Mouse (Mus musculus): Measurements from ENCODE around the gene 4930548H24Rik. TPM values are rescaled to one million over a fixed set of nuclear protein-coding genes. Genes with fewer than 3 reads are reported as not detected.

Gene 4930548H24Rik
- polyA plus RNA-seq, 1 experiment from 2014 or later: not detected

DNA sequence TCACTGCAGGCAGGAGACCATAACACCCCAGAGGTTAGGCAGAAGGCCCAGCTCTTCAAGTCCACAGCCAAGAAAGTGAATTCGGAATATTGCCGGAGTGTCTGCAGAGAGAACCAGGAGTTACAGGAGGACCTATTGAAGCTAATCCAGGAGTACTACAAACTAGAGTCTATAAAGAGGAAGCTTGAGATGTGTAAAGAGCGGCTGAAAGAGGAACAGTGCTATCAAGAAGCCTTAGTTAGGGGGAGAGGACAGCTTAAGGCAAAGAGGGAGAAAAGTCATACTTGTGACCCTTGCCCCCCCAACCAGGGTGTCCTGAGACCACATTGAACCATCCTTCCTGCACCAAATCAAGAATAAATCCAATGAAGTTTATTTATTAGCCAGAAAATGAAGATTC, 2.3 kb downstream of the 4930548H24Rik start:
- ATAC-seq: no peak
- no peaks in the 10 kb centered on the region for H3K36me3 ChIP-seq (ENCODE audit: control insufficient read depth, insufficient read depth, low read length)
- WGBS: 92% methylated on average over 3 of the region's 3 CpGs
- H3K27ac ChIP-seq (ENCODE audit: low read length): no peak overlapping the region
- H3K9ac ChIP-seq (ENCODE audit: low read depth, low read length): no peak overlapping the region
- no peak overlapping the region for H3K4me3 ChIP-seq (ENCODE audit: low read length)
- H3K4me1 ChIP-seq (ENCODE audit: control insufficient read depth, insufficient read depth, low read length): no peaks in the 10 kb centered on the region
- H3K4me2 ChIP-seq (ENCODE audit: low read depth, low read length): no peak overlapping the region
- no peaks in the 10 kb centered on the region for H3K9me3 ChIP-seq (ENCODE audit: control insufficient read depth, low read length)
- no peaks in the 10 kb centered on the region for H3K27me3 ChIP-seq (replicated peaks; ENCODE audit: control insufficient read depth, insufficient read depth, low read length)

DNA sequence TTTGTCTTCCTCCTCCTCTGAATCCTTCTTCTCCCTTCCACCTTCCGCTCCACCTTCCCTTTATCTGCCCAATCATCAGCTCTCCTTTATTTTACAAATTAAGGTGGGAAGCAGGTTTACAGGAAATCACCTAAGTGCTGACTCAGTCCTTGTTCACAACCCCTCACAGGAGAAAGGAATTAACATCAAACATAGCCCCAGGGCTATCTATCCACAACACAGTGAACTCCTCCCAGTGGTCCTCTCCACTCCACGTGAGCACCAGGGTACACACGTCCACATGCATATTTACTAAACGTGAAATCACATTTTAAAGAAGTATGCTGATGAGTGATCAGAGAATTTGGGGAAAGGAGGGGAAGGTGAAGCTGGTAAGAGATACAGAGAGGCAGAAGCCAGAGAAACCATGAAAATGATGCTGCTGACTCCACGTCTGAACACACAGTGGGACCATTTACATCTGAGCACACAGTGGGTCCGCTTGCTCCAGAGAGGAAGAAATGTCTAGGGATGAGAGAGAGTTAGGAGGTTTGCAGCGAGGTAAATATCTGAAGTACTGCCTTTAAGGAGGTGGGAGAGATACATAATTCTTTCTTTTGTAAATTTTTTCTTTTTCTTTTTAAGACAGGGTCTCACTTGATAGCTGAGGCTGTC, 3.7 kb downstream of the 4930548H24Rik start:
- no peak overlapping the region for H3K9ac ChIP-seq (ENCODE audit: low read depth, low read length)
- no peaks in the 10 kb centered on the region for H3K27me3 ChIP-seq (replicated peaks; ENCODE audit: control insufficient read depth, insufficient read depth, low read length)
- 66% methylated on average over 7 of the region's 7 CpGs for WGBS
- no peak for ATAC-seq
- H3K36me3 ChIP-seq (ENCODE audit: control insufficient read depth, insufficient read depth, low read length): no peaks in the 10 kb centered on the region
- no peak overlapping the region for H3K4me2 ChIP-seq (ENCODE audit: low read depth, low read length)
- H3K4me1 ChIP-seq (ENCODE audit: control insufficient read depth, insufficient read depth, low read length): no peaks in the 10 kb centered on the region
- H3K27ac ChIP-seq (ENCODE audit: low read length): no peak overlapping the region
- no peak overlapping the region for H3K4me3 ChIP-seq (ENCODE audit: low read length)
- H3K9me3 ChIP-seq (ENCODE audit: control insufficient read depth, low read length): no peaks in the 10 kb centered on the region

GRCm38 (mm10) chr5:31492031-31492430, 6.5 kb downstream of the 4930548H24Rik start:
- H3K9me3 ChIP-seq (ENCODE audit: control insufficient read depth, low read length): no peaks in the 10 kb centered on the region
- WGBS: 75% methylated on average over 1 of the region's 1 CpGs
- H3K9ac ChIP-seq (ENCODE audit: low read depth, low read length): no peak overlapping the region
- H3K27me3 ChIP-seq (replicated peaks; ENCODE audit: control insufficient read depth, insufficient read depth, low read length): no peaks in the 10 kb centered on the region
- no peak for ATAC-seq
- no peak overlapping the region for H3K27ac ChIP-seq (ENCODE audit: low read length)
- no peak overlapping the region for H3K4me3 ChIP-seq (ENCODE audit: low read length)
- peaks cover 9% of the 10 kb centered on the region for H3K4me1 ChIP-seq (ENCODE audit: control insufficient read depth, insufficient read depth, low read length)
- H3K4me2 ChIP-seq (ENCODE audit: low read depth, low read length): no peak overlapping the region
- H3K36me3 ChIP-seq (ENCODE audit: control insufficient read depth, insufficient read depth, low read length): peaks cover 5% of the 10 kb centered on the region; the same call in 1 of the 2 replicates

DNA sequence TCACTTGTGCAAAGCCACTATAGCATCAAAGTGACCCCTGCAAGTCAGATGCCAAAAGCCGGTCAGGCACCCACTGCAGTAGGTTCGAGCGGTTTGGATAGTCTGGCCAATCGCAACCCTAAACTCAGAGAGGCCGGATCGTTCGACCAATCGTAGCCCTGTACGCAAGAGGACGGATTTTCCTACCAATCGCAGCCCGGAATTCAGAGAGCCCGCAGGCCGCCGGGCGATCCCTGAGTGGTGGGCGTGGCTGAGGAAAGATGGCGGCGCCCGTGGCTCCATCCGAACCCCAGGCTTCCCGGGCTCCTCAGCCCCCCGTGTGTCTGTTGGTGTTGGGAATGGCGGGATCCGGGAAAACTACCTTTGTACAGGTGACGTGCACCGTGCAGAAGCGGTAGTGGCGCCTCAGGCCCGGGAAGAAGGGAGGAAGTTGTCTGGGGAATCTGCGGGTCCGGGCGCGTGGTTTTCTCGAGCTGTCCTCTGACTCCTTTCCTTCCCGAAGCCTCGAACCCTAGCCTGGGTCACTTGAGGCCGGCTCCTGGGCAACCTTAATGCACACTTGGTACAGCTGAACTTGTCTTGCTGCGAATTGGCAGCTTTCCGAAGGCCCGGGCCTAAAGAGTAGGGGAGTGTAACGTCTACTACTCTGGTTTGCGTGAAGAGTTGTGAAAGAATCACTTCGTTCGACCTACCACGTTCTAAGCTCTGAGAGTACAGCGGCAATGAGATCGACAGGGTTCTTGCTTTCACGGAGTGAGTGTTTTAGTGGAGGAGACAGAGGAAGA, 9.2 kb downstream of the 4930548H24Rik start, which contains the start of gene Gpn1:
Gene Gpn1 (plus strand): TSS at position 229 of the 785 bp plus-strand sequence.
- Histone ChIP-seq H3K4me2 (ENCODE audit: low read depth, low read length) (peak within 1 kb of the TSS; percentile 90), H3K27ac (ENCODE audit: low read length) (peak within 1 kb of the TSS; percentile 4; the same call in 1 of the 2 replicates)

DNA sequence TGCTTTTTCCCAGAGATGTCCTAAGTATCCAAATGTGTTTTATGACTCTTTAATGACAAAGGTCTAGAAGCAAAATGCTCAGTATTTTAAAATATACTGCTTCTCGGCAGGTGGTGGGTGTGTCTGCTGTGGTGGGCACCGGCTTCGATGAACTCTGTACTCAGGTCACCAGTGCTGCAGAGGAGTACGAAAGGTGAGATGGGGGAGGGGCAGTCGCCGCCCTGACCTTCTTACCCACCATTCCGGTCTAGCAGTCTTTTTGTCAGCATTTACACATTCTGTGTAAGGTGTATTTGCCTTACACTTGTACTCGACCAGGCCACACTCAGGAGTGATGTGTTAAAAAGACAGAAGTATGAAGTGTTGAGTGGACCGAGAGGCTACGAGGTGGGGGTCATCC, 19.3 kb downstream of the 4930548H24Rik start:
- Histone ChIP-seq H3K4me1 (ENCODE audit: control insufficient read depth, insufficient read depth, low read length) (no peaks in the 10 kb centered on the region), H3K27me3 (replicated peaks; ENCODE audit: control insufficient read depth, insufficient read depth, low read length) (no peaks in the 10 kb centered on the region), H3K9ac (ENCODE audit: low read depth, low read length) (no peak overlapping the region), H3K9me3 (ENCODE audit: control insufficient read depth, low read length) (no peaks in the 10 kb centered on the region), H3K36me3 (ENCODE audit: control insufficient read depth, insufficient read depth, low read length) (peaks cover 22% of the 10 kb centered on the region), H3K27ac (ENCODE audit: low read length) (no peak overlapping the region), H3K4me2 (ENCODE audit: low read depth, low read length) (no peak overlapping the region), H3K4me3 (ENCODE audit: low read length) (no peak overlapping the region)
- WGBS: 78% methylated on average over 10 of the region's 10 CpGs
- ATAC-seq: no peak

More for the DNA sequence above, 9.2 kb downstream of the 4930548H24Rik start, which contains the start of gene Gpn1:
- Histone ChIP-seq H3K4me1 (ENCODE audit: control insufficient read depth, insufficient read depth, low read length) (peaks cover 9% of the 10 kb centered on the region), H3K36me3 (ENCODE audit: control insufficient read depth, insufficient read depth, low read length) (peaks cover 8% of the 10 kb centered on the region), H3K4me3 (ENCODE audit: low read length) (peak within 1 kb of the TSS; percentile 90), H3K9ac (ENCODE audit: low read depth, low read length) (peak within 1 kb of the TSS; percentile 81), H3K27me3 (replicated peaks; ENCODE audit: control insufficient read depth, insufficient read depth, low read length) (no peaks in the 10 kb centered on the region), H3K9me3 (ENCODE audit: control insufficient read depth, low read length) (no peaks in the 10 kb centered on the region)
- ATAC-seq: peak; percentile 100
- WGBS: under 1% methylated on average over 49 of the region's 49 CpGs

DNA sequence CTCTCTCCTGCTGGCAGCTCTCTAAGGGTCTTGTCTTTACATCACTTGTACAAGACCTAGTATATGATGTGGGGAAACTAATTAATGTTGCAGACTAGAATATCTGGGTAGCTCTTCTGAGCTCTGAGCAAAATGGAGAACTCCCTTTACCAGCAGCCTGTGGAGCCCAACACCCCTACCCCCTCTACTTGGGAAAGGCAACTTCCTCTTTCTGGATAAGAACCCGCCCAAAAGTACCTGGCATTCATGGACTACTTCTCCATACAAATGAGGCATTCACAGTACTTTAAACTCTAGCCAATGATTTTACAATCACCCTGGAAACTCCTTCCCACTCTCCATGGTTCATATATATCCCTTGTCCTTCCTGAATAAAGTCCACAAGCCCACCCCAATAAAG, 26.9 kb downstream of the 4930548H24Rik start:
- Histone ChIP-seq H3K4me3 (ENCODE audit: low read length) (no peak overlapping the region), H3K9ac (ENCODE audit: low read depth, low read length) (no peak overlapping the region), H3K4me1 (ENCODE audit: control insufficient read depth, insufficient read depth, low read length) (no peaks in the 10 kb centered on the region), H3K27ac (ENCODE audit: low read length) (no peak overlapping the region), H3K27me3 (replicated peaks; ENCODE audit: control insufficient read depth, insufficient read depth, low read length) (no peaks in the 10 kb centered on the region), H3K4me2 (ENCODE audit: low read depth, low read length) (no peak overlapping the region), H3K9me3 (ENCODE audit: control insufficient read depth, low read length) (no peaks in the 10 kb centered on the region), H3K36me3 (ENCODE audit: control insufficient read depth, insufficient read depth, low read length) (0 out of 2 replicates have a peak, but pooled peaks cover 11% of the 10 kb centered on the region)
- 87% methylated on average over 1 of the region's 1 CpGs for WGBS
- ATAC-seq: no peak

DNA sequence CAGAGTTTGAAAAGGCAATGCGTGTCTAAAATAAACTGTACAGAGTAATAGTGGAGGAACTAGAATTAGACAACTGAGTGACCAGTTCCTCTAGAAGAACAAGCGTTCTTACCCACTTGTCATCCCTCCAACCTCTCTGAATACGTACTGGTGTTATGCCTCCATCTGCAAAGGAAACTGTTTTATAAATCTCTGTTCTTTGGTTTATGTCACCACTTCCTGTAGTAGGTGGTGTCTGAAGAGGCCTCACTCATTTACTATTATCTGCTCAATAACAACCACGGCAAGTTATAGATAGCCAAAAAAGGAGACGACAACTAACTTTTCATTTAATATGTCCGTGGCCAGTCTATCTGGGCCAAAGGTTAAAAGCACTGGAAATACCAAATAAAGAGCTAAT, 35.0 kb downstream of the 4930548H24Rik start:
- H3K27me3 ChIP-seq (replicated peaks; ENCODE audit: control insufficient read depth, insufficient read depth, low read length): no peaks in the 10 kb centered on the region
- WGBS: 85% methylated on average over 6 of the region's 6 CpGs
- no peak for ATAC-seq
- no peak overlapping the region for H3K4me2 ChIP-seq (ENCODE audit: low read depth, low read length)
- no peaks in the 10 kb centered on the region; the same call in 1 of the 2 replicates for H3K4me1 ChIP-seq (ENCODE audit: control insufficient read depth, insufficient read depth, low read length)
- H3K4me3 ChIP-seq (ENCODE audit: low read length): no peak overlapping the region
- H3K27ac ChIP-seq (ENCODE audit: low read length): no peak overlapping the region
- peaks cover 4% of the 10 kb centered on the region; the same call in 1 of the 2 replicates for H3K36me3 ChIP-seq (ENCODE audit: control insufficient read depth, insufficient read depth, low read length)
- H3K9me3 ChIP-seq (ENCODE audit: control insufficient read depth, low read length): no peaks in the 10 kb centered on the region
- no peak overlapping the region for H3K9ac ChIP-seq (ENCODE audit: low read depth, low read length)

DNA sequence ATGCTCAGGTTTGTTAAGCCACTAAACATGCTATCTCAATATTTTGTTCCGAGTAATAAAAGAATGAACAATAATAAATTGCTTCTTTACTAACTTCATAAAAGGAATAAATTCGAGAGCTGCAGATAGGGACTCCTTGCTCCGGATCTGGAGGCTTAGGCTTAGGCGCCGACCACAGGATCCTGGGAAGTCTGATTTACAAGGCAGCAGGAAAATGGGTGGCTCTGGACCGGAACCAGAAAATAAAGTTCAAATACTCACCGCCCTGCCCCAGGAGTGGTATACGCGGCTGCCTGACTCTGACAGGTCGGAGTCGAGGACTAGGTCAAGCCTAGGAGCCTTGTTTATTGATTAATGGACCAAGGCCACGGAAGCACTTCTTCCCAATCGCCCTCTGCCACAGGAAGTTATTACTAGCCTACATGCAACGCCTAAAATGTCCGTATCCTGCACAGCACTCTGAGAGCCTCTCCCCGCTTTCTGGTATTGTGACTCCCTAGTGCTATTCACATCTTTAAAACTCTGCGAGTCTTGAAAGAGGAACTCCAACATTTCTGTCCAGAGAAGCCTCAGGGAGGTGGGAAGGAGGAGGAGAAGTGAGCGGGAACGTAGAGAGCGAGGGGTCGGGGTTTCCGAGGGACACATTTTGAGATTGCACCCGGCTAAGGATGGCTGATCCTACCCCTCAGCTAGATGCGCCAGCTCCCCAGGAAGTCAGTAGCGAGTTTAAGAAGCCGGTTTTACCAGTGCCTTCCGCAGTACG, 41.0 kb downstream of the 4930548H24Rik start, which contains the start of gene Slc4a1ap:
Gene Slc4a1ap (plus strand): TSS at position 642 of the 763 bp plus-strand sequence.
- peak; percentile 86 for ATAC-seq
- under 1% methylated on average over 28 of the region's 28 CpGs for WGBS
- no peaks in the 10 kb centered on the region for H3K9me3 ChIP-seq (ENCODE audit: control insufficient read depth, low read length)
- H3K4me2 ChIP-seq (ENCODE audit: low read depth, low read length): peak within 1 kb of the TSS; percentile 90
- H3K4me1 ChIP-seq (ENCODE audit: control insufficient read depth, insufficient read depth, low read length): peaks cover 9% of the 10 kb centered on the region
- peak within 1 kb of the TSS; percentile 90 for H3K27ac ChIP-seq (ENCODE audit: low read length)
- H3K4me3 ChIP-seq (ENCODE audit: low read length): peak within 1 kb of the TSS; percentile 99
- peak within 1 kb of the TSS; percentile 92 for H3K9ac ChIP-seq (ENCODE audit: low read depth, low read length)
- no peaks in the 10 kb centered on the region for H3K27me3 ChIP-seq (replicated peaks; ENCODE audit: control insufficient read depth, insufficient read depth, low read length)
- peaks cover 8% of the 10 kb centered on the region for H3K36me3 ChIP-seq (ENCODE audit: control insufficient read depth, insufficient read depth, low read length)
